Mouse (Mus musculus): ENCODE data around the gene Cd47.

DNA sequence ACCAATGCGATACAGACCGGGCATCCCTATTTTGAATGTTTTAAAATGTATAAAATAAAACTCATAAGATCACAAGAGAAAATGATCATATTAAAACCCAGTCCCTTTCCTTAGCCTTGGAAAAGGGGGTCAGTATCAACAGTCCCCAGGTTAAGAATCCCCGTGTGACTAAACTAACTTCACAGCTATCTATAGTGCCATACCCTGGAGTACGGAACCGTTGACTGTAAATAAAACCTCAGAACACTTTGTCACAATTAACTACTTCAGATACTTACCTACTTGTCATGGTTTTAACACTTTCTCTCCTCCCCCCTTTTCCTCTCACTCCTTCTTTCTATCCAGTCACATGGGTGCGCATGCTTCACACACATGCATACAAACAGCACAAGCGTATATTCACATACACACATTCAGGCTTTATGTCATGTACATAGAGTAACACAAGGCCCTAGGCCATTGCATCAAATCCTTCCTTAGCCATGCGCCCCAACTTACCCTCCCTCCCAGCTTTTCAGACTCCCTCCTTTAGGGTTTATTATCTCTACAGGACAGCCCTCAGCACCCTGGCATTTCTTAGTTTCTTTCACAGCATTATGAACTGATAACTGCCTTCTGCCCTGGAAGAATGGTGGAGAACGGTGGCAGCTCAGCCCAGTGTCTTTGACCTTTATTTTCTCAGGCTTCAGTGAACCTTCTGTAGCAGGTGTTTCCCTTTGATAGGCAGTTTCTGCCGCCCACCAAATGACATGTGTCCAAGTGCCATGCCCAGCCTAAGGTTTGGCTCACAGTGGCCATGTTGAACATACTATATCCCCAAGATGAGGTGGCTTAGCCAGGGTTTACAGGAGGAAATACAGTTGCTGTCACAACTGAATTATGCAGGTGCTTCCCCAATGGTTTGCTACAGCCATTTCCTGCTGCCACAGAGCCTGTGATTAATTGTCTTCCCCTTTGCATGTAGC is at the start of gene Cd47:
- TF ChIP-seq CTCF (IDR thresholded peaks at IDR 0.05; ENCODE audit: extremely low read depth, insufficient read depth, insufficient read length, insufficient replicate concordance) (no peak), POLR2A (IDR thresholded peaks at IDR 0.05; ENCODE audit: low read depth, low read length) (no peak; the same call in 1 of the 2 replicates)
